Mouse (Mus musculus): ENCODE results near the gene Tspan4. TPM values are rescaled to one million over a fixed set of nuclear protein-coding genes. Genes with fewer than 3 reads are reported as not detected.

Tspan4 gene
- polyA plus RNA-seq, 1 experiment from 2014 or later: 65.0 TPM

DNA sequence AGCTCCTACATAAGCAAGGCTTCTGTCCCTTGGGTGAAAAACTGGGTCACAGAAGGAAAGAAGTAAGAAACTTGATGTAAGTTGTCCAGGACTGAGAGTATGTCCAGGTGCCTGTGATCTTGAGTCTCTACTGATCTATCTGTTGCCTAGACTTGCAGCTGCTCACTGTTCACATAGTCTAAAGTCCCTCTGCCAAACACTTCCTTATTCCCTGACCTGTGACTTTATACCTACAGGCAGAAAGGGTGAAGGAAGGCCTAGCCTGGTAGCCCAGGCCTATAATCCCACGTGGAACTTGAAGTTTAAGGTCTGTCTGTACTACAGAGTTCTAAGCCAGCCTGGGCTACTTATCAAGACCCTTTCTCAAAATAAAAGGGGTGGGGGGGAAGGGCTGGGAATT lies 60.5 kb downstream of the Tspan4 start:
- Histone ChIP-seq H3K4me3 (ENCODE audit: control insufficient read depth in 1 of 2, insufficient read depth in 1 of 2, low read depth in 1 of 2, low read length in 2 of 2) (no peak overlapping the region), H3K4me1 (ENCODE audit: control insufficient read depth in 2 of 2, insufficient read depth in 2 of 2, low read length in 2 of 2) (peaks cover 7 to 15% of the 10 kb centered on the region in 2 experiments), H3K4me2 (ENCODE audit: low read length) (no peak overlapping the region), H3K9ac (ENCODE audit: low read length) (no peak overlapping the region), H3K27me3 (ENCODE audit: control insufficient read depth, insufficient read depth, low read length) (no peaks in the 10 kb centered on the region), H3K9me3 (ENCODE audit: control insufficient read depth, low read length) (no peaks in the 10 kb centered on the region), H3K36me3 (ENCODE audit: control insufficient read depth, insufficient read depth, low read length) (peaks cover 9% of the 10 kb centered on the region; the same call in 1 of the 2 replicates), H3K27ac (replicated peaks in 1 of 2; ENCODE audit: control insufficient read depth in 1 of 2, insufficient read depth in 1 of 2, low read depth in 2 of 2, low read length in 2 of 2) (no peak overlapping the region)
- WGBS: 86% methylated on average over 1 of the region's 1 CpGs
- no peak for ATAC-seq (ENCODE audit: insufficient number of reproducible peaks, insufficient read depth, low FRiP score, low read depth)

DNA sequence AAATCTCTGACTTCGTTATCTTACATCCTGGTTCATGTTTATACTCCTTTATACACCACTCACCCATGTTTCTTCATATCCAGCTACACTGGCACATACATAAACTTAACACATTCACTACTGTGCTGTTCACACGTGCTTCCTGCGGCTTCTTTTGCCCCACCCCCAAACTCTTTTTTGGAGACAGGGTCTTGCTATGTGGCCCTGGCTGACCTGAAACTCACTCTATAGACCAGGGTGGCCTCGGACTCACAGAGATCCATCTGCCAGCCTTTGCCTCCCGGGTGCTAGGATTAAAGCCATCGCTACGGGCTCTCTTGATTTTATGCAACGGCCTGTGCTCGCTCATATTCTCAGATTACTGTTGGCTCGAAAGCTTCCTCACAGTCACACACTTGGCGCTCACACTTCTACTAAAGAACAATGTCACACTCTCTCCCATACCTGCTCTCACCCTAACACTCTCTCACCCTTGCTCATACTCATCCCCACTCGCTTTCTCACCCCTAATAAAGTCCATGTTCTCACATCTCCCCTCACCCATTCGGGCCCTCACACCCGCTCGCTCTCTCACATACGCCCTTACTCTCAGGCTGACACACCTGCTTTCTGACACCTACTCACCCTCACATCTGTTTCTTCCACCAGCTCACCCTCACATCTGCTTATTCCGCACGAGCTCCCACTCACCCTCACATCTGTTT lies 64.0 kb downstream of the Tspan4 start:
- Histone ChIP-seq H3K4me3 (ENCODE audit: control insufficient read depth in 1 of 2, insufficient read depth in 1 of 2, low read depth in 1 of 2, low read length in 2 of 2) (peak overlapping the region; percentile 59 to 75), H3K4me1 (ENCODE audit: control insufficient read depth in 2 of 2, insufficient read depth in 2 of 2, low read length in 2 of 2) (peaks cover 7 to 19% of the 10 kb centered on the region in 2 experiments), H3K27me3 (ENCODE audit: control insufficient read depth, insufficient read depth, low read length) (no peaks in the 10 kb centered on the region), H3K27ac (replicated peaks in 1 of 2; ENCODE audit: control insufficient read depth in 1 of 2, insufficient read depth in 1 of 2, low read depth in 2 of 2, low read length in 2 of 2) (peak overlapping the region; percentile 61 to 79), H3K4me2 (ENCODE audit: low read length) (peak overlapping the region; percentile 91), H3K9ac (ENCODE audit: low read length) (peak overlapping the region; percentile 89), H3K36me3 (ENCODE audit: control insufficient read depth, insufficient read depth, low read length) (no peaks in the 10 kb centered on the region), H3K9me3 (ENCODE audit: control insufficient read depth, low read length) (no peaks in the 10 kb centered on the region)
- 11% methylated on average over 18 of the region's 18 CpGs for WGBS
- ATAC-seq (ENCODE audit: insufficient number of reproducible peaks, insufficient read depth, low FRiP score, low read depth): no peak

DNA sequence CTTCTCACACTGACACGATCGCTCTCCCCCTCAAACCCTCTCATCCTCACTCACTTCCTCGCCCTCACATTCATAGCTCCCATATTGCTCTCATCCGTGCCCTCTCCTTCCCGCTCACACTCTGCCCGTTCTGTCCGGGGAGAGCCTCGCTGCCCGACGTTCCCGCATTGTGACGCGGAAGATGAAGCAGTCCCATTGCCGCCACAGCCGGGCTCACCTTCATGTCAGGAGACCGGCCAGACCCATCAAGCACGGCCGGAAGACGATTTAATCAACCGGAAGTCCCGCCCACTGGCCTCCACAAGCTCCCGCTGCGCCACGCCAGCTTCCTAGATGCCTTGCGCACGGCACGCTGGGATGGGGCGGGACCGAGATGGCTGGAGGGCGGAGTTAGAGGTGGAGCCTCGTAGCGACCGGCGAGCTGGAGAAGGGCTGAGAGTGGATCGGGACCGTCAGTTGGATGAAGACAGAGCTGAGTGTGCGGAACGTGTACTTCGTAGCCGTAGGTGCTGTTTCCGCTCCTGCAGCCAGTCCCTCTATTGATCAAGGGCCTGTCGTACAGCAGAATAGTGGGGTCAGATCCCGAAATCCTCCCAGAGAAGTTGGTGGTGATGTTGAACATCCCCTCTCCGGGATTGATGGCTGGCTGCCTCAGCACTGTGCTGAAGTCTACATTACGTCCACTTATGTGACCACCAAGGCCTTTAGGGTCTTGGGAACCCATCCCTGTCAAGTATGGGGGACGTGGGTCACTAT lies 64.7 kb downstream of the Tspan4 start, which contains the start of gene Chid1:
Gene Chid1, minus strand, starts transcription at position 302 of the 756 bp plus-strand sequence.
- peak within 1 kb of the TSS; percentile 91 for H3K4me2 ChIP-seq (ENCODE audit: low read length)
- ATAC-seq (ENCODE audit: insufficient number of reproducible peaks, insufficient read depth, low FRiP score, low read depth): peak; percentile 92

DNA sequence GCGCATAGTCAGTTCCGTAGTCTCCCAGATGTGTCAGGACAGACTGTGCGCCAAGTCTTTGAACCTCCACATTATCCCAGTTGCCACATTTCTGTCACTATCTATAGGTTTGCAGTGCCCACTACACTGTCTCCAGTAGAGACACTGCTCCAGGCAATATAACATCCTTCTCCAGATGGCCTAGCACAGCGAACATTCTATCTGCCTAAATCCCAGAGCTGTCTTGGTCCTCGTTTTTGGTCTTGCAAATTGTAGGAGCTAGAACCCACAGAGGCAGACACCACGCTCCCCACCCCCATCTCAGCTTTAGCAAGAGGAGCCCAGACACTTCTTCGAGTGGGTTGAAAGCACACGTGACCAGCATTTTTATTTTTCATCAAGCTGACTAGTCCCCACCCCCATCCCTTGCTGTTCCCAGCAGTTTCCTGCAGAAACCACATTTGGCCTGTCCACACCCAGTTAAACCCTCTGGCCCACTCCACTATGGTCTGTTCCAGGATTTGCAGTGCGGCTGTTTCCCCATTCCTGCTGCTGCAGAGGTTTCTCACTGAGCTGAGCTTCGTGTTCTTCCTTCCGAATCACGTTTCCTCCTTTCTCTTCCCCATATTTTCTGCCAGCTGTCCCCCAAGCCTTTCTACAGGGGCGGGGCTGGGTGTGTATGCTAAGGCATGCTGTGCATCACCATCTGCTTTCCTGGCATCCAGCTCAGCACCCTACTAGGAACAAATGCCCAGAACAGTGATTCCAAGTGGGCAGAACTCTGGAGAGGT lies 65.5 kb downstream of the Tspan4 start:
- Histone ChIP-seq H3K27me3 (ENCODE audit: control insufficient read depth, insufficient read depth, low read length) (no peaks in the 10 kb centered on the region), H3K27ac (replicated peaks in 1 of 2; ENCODE audit: control insufficient read depth in 1 of 2, insufficient read depth in 1 of 2, low read depth in 2 of 2, low read length in 2 of 2) (peak overlapping the region in 1 of 2 experiments; percentile 60; a peak in 1 of 4 replicates), H3K4me2 (ENCODE audit: low read length) (peak overlapping the region; percentile 91), H3K4me1 (ENCODE audit: control insufficient read depth in 2 of 2, insufficient read depth in 2 of 2, low read length in 2 of 2) (peaks cover 7 to 19% of the 10 kb centered on the region in 2 experiments), H3K9ac (ENCODE audit: low read length) (peak overlapping the region; percentile 72), H3K4me3 (ENCODE audit: control insufficient read depth in 1 of 2, insufficient read depth in 1 of 2, low read depth in 1 of 2, low read length in 2 of 2) (peak overlapping the region; percentile 59 to 75), H3K36me3 (ENCODE audit: control insufficient read depth, insufficient read depth, low read length) (no peaks in the 10 kb centered on the region), H3K9me3 (ENCODE audit: control insufficient read depth, low read length) (no peaks in the 10 kb centered on the region)
- 57% methylated on average over 13 of the region's 13 CpGs for WGBS
- ATAC-seq (ENCODE audit: insufficient number of reproducible peaks, insufficient read depth, low FRiP score, low read depth): peak; percentile 4; the same call in 1 of the 2 replicates

More for the DNA sequence above, 64.7 kb downstream of the Tspan4 start, which contains the start of gene Chid1:
- Histone ChIP-seq H3K36me3 (ENCODE audit: control insufficient read depth, insufficient read depth, low read length) (no peaks in the 10 kb centered on the region), H3K4me1 (ENCODE audit: control insufficient read depth in 2 of 2, insufficient read depth in 2 of 2, low read length in 2 of 2) (peaks cover 7 to 19% of the 10 kb centered on the region in 2 experiments), H3K9ac (ENCODE audit: low read length) (peak within 1 kb of the TSS; percentile 89), H3K9me3 (ENCODE audit: control insufficient read depth, low read length) (no peaks in the 10 kb centered on the region), H3K27ac (replicated peaks in 1 of 2; ENCODE audit: control insufficient read depth in 1 of 2, insufficient read depth in 1 of 2, low read depth in 2 of 2, low read length in 2 of 2) (peak within 1 kb of the TSS; percentile 61 to 79), H3K4me3 (ENCODE audit: control insufficient read depth in 1 of 2, insufficient read depth in 1 of 2, low read depth in 1 of 2, low read length in 2 of 2) (peak within 1 kb of the TSS; percentile 59 to 75), H3K27me3 (ENCODE audit: control insufficient read depth, insufficient read depth, low read length) (no peaks in the 10 kb centered on the region)
- 1% methylated on average over 46 of the region's 46 CpGs for WGBS

DNA sequence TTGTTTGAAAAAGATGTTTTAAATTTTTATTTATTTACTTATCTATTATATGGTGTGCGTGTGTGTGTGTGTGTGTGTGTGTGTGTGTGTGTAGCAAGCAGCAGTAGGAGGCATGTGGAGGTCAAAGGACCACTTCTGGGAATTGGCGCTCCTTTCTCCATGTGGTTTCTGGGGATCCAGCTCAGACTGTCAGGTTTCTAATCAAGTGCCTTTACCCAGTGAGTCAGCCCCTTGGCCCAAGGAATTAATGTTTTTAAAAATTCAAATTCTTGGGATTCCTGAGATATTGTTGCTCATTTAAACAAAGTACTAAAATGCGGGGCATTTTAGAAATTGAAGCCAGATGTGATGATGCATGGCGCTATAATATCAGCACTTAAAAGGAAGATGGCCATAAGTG lies 66.6 kb downstream of the Tspan4 start:
- WGBS: 80% methylated on average over 4 of the region's 4 CpGs

DNA sequence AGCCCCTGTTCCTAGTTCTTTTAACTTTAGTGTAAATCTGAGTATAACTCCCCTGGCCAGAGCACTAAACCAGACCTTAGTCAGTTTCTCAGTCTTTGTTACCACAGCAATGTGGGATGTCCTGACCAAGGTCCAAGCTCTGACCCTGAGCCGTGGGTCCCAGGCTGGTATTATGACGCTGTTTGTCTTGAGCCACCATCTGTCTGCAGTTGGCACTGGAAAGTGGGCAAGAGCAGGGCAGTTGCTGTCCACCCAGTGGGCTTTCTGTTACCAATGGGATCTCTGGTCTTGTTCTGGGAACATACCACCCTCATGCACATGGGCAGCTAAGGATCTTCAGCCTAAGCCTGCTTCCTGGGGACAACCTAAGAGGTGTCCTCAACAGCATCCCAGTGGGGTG lies 67.5 kb downstream of the Tspan4 start:
- Histone ChIP-seq H3K4me1 (ENCODE audit: control insufficient read depth in 2 of 2, insufficient read depth in 2 of 2, low read length in 2 of 2) (peaks cover 7 to 19% of the 10 kb centered on the region in 2 experiments), H3K36me3 (ENCODE audit: control insufficient read depth, insufficient read depth, low read length) (no peaks in the 10 kb centered on the region), H3K4me3 (ENCODE audit: control insufficient read depth in 1 of 2, insufficient read depth in 1 of 2, low read depth in 1 of 2, low read length in 2 of 2) (no peak overlapping the region), H3K9me3 (ENCODE audit: control insufficient read depth, low read length) (no peaks in the 10 kb centered on the region), H3K4me2 (ENCODE audit: low read length) (no peak overlapping the region), H3K27me3 (ENCODE audit: control insufficient read depth, insufficient read depth, low read length) (no peaks in the 10 kb centered on the region), H3K27ac (replicated peaks in 1 of 2; ENCODE audit: control insufficient read depth in 1 of 2, insufficient read depth in 1 of 2, low read depth in 2 of 2, low read length in 2 of 2) (no peak overlapping the region), H3K9ac (ENCODE audit: low read length) (no peak overlapping the region)
- ATAC-seq (ENCODE audit: insufficient number of reproducible peaks, insufficient read depth, low FRiP score, low read depth): no peak
- 77% methylated on average over 2 of the region's 2 CpGs for WGBS

More for the DNA sequence above, 66.6 kb downstream of the Tspan4 start:
- Histone ChIP-seq H3K27ac (replicated peaks in 1 of 2; ENCODE audit: control insufficient read depth in 1 of 2, insufficient read depth in 1 of 2, low read depth in 2 of 2, low read length in 2 of 2) (no peak overlapping the region), H3K4me3 (ENCODE audit: control insufficient read depth in 1 of 2, insufficient read depth in 1 of 2, low read depth in 1 of 2, low read length in 2 of 2) (no peak overlapping the region), H3K9ac (ENCODE audit: low read length) (no peak overlapping the region), H3K9me3 (ENCODE audit: control insufficient read depth, low read length) (no peaks in the 10 kb centered on the region), H3K36me3 (ENCODE audit: control insufficient read depth, insufficient read depth, low read length) (no peaks in the 10 kb centered on the region), H3K4me2 (ENCODE audit: low read length) (no peak overlapping the region), H3K27me3 (ENCODE audit: control insufficient read depth, insufficient read depth, low read length) (no peaks in the 10 kb centered on the region), H3K4me1 (ENCODE audit: control insufficient read depth in 2 of 2, insufficient read depth in 2 of 2, low read length in 2 of 2) (peaks cover 7 to 19% of the 10 kb centered on the region in 2 experiments)
- ATAC-seq (ENCODE audit: insufficient number of reproducible peaks, insufficient read depth, low FRiP score, low read depth): no peak
